Mouse (Mus musculus) left cerebral cortex, postnatal 25 days (tissue): ENCODE results near the gene Ift43. TPM values are rescaled to one million over a fixed set of nuclear protein-coding genes. Genes with fewer than 3 reads are reported as not detected.
A peak's percentile ranks its signal among the peaks of the same experiment; 100 is the strongest.

ENCODE experiments used
- DNase-seq, 2 experiments: peaks; one replicate each; pipeline ENCODE4 v3.0.0; 2022; ENCODE audit warnings: low spot score in 2 of 2, mixed read lengths in 1 of 2
- intact Hi-C: fragments of 180-260 bp; cut with DNase I; formaldehyde crosslinking; loops from one replicate; pipeline ENCODE4 v1.15.1; 2025
- total RNA-seq, 2 experiments: library from RNA; stranded (reverse); gene quantifications; 2 replicates each; pipeline ENCODE4 v1.2.3; 2021

Gene Ift43
- total RNA-seq, 2 experiments from 2014 or later, result 11.7 to 13.1 TPM

- intact Hi-C loops, result no loop called here
- no peak for DNase-seq
Measured at GRCm38 (mm10) chr12:86109531-86109930, 27.2 kb downstream of the Ift43 start.

DNA sequence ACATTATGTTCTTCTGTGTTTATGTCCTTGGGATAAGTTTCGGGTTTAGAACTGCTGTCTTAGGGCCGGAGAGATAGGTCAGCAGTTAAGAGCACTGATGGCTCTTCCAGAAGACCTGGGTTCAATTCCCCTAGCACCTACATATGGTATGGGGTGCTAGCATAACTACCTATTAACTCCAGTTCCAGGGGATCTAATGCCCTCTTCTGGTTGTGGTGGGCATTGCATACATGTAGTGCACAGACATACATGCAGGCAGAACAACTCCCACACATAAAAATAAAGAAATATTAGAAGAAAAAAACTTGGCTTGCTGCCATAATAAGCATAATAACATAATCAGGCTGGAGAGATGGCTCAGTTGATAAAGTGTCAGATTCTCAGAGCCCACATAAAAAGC lies 28.3 kb downstream of the Ift43 start:
- no peak for DNase-seq
- intact Hi-C loops, result no loop called here

GRCm38 (mm10) chr12:86116295-86116835 lies 34.0 kb downstream of the Ift43 start:
- intact Hi-C loops, result no loop called here
- DNase-seq, result no peak

DNA sequence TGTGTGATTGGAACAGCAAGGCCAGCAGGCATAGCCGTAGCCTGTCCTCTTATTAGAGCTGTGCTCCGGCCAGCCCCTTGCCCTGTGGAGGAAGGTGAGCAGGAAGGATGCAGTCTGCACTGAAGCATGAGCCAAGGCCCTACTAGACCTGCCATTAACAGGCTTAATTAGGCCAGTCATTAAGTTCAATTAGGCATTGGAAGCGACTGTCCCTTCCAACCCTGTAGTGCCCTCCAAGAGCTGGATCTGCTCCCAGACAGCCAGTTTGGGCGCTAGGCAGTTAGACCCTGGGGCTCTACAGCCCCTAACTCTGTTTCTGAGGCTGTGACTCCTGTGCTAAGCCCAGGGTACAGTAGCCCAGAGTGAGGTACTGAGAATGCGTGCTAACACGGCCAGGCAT lies 41.7 kb downstream of the Ift43 start:
- no peak for DNase-seq
- intact Hi-C loops, result no loop called here

GRCm38 (mm10) chr12:86128122-86128521 lies 45.8 kb downstream of the Ift43 start:
- DNase-seq, result no peak
- intact Hi-C loops, result no loop called here

- intact Hi-C loops, result no loop called here
- DNase-seq, result no peak
Measured at GRCm38 (mm10) chr12:86129005-86129404, 46.7 kb downstream of the Ift43 start.

DNA sequence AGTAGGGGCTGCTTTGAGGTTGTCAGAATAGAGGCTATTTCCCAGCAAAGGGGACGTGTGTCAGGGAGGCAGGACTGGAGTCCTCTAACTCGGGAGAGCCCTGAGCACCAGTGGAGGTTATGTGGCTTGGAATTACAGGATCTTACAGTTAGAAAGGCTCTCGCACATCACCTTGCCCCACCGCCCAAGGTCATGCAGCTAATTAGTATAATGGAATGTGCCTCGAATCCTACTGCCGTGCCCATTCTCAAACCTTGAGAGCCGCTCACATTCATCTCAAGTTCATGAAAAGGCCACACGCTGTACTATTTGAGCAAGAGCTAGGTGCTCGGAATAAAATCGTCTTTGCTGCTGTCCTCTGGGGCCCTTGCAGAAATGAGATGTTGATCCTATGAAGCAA lies 47.4 kb downstream of the Ift43 start:
- no peak for DNase-seq
- intact Hi-C loops, result no loop called here

GRCm38 (mm10) chr12:86132799-86133198 lies 50.5 kb downstream of the Ift43 start:
- intact Hi-C loops, result loop anchor here (1.0 to 2.0 kb wide), 3 partner anchors 270 to 482 kb away; no protein-coding TSS in a partner anchor
- peak; percentile 84 to 93 for DNase-seq

DNA sequence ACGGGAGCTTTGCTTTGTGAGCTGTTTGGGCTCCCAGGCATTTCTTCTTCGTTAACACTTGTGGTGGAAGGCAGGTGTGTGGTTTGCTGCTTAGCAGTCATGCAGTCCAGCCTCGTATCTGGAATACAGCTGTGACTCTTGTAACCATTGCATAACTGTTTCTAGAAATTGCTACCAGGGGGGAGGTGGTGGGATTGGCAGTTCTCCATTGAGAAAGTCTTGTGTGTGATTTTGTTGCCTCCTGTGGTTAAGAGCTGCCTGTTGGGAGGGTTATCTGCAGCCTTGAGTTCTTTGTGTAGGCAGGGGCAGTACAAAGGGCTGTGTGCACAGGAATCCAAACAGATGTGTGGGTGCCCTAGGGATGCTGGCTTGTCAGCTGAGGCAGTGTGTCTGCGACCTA lies 53.4 kb downstream of the Ift43 start:
- DNase-seq, result no peak
- intact Hi-C loops, result no loop called here

GRCm38 (mm10) chr12:86138696-86139095 lies 56.4 kb downstream of the Ift43 start:
- DNase-seq, result no peak
- intact Hi-C loops, result no loop called here

DNA sequence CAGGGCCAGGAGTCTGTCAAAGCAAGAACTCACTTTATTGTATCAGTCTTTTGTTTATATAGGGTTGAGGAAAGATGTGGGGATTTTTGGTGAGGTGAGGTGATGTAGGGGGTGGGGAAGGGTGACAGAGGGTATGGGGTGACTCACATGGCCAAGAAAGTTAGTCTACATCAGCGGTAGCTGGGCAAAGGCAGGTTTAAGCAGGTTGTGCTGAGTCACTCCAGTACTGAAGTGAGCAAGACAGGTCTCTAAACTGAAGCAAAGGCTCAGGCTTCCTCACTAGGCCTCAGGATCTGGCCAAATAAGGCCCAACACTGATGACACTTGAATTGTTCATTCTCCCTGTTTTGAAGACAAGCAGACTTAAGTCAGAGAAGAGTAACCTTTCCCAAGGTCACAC lies 60.0 kb downstream of the Ift43 start:
- no peak for DNase-seq
- intact Hi-C loops, result no loop called here

- intact Hi-C loops, result no loop called here
- no peak for DNase-seq
Measured at GRCm38 (mm10) chr12:86146246-86146645, 63.9 kb downstream of the Ift43 start.

DNA sequence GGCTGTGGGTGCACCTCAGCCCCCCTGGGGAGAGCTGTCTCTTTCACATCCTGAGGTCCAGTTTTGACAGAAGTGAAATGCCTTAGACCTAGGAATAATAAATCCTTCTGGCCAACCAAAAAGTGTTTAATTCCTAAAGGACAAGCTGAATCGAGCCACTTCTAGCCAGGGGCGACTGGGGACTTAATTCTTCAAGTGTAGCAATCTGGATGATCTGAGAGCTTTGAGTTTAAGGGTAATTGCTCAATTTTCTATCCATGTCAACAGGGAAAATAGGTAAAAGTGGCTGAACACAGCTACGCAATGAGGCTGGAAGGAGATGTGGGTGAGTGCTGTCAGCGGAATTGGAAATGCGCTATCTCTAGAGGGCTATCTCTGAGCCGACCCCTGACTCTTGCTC lies 65.9 kb downstream of the Ift43 start:
- intact Hi-C loops, result no loop called here
- DNase-seq, result no peak

DNA sequence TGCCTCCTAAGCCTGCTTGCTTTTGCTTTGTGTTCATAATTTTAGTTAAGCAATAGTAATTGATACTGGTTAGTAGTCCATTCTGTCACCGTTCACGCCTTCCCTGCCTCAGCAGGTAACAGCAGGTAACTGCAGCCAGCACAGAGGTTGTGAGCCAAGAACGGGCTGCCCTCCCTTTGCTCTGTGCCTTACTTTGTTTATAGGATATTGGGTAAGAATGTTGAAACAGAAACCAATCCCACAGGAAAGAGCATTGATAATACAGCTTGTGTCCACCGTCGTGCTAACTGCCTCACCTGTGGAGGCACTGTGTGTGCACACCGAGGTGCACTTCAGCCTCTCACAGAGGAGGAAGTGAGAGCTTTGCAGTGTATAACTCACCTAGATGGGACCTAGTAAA lies 66.7 kb downstream of the Ift43 start:
- DNase-seq, result no peak
- intact Hi-C loops, result no loop called here

- no peak for DNase-seq
- intact Hi-C loops, result no loop called here
Measured at GRCm38 (mm10) chr12:86151941-86152340, 69.6 kb downstream of the Ift43 start.

GRCm38 (mm10) chr12:86153213-86153957 lies 71.0 kb downstream of the Ift43 start:
- intact Hi-C loops, result no loop called here
- DNase-seq, result no peak

- intact Hi-C loops, result no loop called here
Measured at GRCm38 (mm10) chr12:86155176-86155575, 72.8 kb downstream of the Ift43 start.

DNA sequence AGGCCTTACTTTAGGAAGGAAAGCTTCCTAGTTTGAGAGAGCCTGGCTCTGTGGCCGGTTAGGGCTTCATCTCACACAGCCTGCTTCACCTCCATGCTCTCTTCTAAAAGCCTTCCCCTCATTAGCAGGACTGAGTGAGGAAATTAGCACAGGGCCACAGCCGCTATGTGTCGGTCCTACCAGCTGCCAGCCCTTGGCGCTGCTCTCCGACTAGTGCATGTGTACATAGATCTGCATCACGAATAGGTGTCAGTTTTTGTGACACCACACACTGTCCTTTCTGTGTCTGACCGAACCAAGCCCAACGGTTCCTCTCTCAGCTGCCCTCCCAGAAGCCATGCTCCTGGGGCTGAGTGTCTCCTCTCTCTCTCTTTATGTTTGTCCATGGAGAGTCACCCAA lies 74.8 kb downstream of the Ift43 start:
- DNase-seq, result no peak
- intact Hi-C loops, result no loop called here

More at GRCm38 (mm10) chr12:86155176-86155575, 72.8 kb downstream of the Ift43 start:
- DNase-seq, result no peak

DNA sequence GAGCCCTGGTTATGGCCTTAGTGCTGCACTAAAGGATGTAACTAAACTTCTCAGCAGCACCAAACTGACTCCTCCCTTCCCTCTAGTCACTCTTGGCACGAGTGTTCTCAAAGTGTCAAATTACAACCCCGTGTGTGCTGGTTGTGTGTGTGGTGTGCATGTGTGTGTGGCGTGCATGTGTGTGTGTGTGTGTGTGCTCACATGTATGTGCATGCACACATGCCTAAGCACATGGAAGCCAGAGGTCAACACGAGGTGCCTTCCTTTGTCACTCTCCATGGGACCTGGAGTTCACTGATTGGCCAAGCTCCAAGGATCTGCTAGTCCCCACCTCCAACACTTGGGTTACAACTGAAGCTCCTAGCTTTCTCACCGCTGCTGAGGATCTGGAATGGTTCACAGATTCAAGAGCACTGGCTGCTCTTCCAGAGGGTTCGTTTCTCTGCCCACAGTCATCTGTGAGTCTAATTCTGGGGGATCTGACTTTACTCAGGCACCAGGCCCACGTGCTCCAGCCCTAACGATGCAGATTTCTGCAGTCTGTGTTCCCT lies 75.6 kb downstream of the Ift43 start:
- intact Hi-C loops, result no loop called here

DNA sequence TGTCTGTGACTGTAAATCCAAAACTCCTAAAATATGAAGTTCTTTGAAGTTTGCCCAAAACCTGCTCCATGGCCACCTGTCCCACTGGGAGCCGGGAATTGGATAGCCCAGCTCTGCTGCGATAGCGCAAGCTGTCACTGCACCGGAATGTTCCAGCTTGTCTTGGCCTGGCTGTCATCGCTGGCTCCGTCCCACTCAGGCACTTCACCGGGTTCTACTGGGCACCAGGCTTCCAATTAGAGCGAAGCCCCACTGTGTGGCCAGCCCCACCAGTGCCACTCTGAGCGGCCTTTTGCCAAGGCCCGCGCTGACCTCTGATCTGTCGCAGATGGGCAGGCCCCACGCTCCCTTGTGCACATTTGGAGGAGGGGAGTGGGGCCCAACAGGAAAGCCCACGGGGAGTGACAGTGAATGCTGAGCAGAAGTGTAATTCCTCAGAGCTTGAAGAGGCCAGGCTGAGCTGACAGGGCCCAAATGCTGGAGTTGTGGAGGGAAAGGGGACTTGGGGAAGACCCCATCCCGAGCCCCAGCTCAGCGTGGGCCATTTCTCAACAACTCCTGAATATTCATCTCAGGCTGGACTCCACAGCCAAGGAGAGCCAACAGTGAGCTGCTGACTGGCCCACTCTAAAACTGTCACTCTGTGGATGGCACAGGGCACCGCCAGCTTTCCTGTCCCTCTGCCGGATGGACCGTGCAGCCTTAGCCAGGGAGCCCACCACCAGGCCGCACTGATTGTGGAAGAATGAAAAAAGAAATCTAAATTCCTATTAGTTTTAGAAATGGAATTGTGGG lies 76.5 kb downstream of the Ift43 start:
- intact Hi-C loops, result no loop called here
- DNase-seq, result peak; percentile 46 to 69

More for the DNA sequence above, 75.6 kb downstream of the Ift43 start:
- peak; percentile 46 to 90 for DNase-seq
